Mouse (Mus musculus) MEL (cell line): ENCODE measurements around the gene Sardh.

ENCODE experiments used
- CTCF ChIP-seq, 3 experiments: IDR thresholded peaks in 2 of 3; conservative IDR thresholded peaks in 1 of 3; 2 replicates each; pipeline ENCODE4 v1.5.1; 2011 to 2012; ENCODE audit warnings: low read length in 3 of 3, low read depth in 2 of 3, mild to moderate bottlenecking in 2 of 3, improper control_type of control experiment in 1 of 3, inconsistent platforms in 1 of 3, mixed read lengths in 1 of 3, moderate library complexity in 1 of 3; ENCODE audit not compliant: control insufficient read depth in 1 of 3, insufficient read depth in 1 of 3, poor library complexity in 1 of 3, severe bottlenecking in 1 of 3
- EP300 ChIP-seq, 2 experiments: IDR thresholded peaks; 2 replicates each; pipeline ENCODE4 v1.6.1; 2011; ENCODE audit warnings: improper control_type of control experiment in 2 of 2, low read length in 2 of 2, low read depth in 1 of 2, mild to moderate bottlenecking in 1 of 2
- ETS1 ChIP-seq: IDR thresholded peaks from 2 replicates; pipeline ENCODE4 v1.6.1; 2012; ENCODE audit warnings: low read depth, mild to moderate bottlenecking, inconsistent platforms, low read length, improper control_type of control experiment, moderate library complexity
- GATA1 ChIP-seq: IDR thresholded peaks from 2 replicates; pipeline ENCODE4 v1.6.1; 2011; ENCODE audit warnings: low read depth, low read length, improper control_type of control experiment
- POLR2A ChIP-seq, 2 experiments: IDR thresholded peaks; 2 replicates each; pipeline ENCODE4 v1.6.1; 2011 to 2012; ENCODE audit warnings: low read length in 2 of 2, mild to moderate bottlenecking in 2 of 2, control low read depth in 1 of 2, improper control_type of control experiment in 1 of 2, low read depth in 1 of 2, moderate library complexity in 1 of 2; ENCODE audit not compliant: control insufficient read depth in 1 of 2, insufficient read depth in 1 of 2, poor library complexity in 1 of 2
- POLR2AphosphoS2 ChIP-seq: IDR thresholded peaks from 2 replicates; pipeline ENCODE4 v1.6.1; 2011; ENCODE audit warnings: low read length, improper control_type of control experiment
- SIN3A ChIP-seq: IDR thresholded peaks from 2 replicates; pipeline ENCODE4 v1.6.1; 2012; ENCODE audit warnings: low read length, improper control_type of control experiment, inconsistent platforms

- TF ChIP-seq CTCF (IDR thresholded peaks at IDR 0.05 in 2 of 3, conservative IDR thresholded peaks at IDR 0.05 in 1 of 3; ENCODE audit: control insufficient read depth in 1 of 3, insufficient read depth in 1 of 3, low read depth in 2 of 3, low read length in 3 of 3, poor library complexity in 1 of 3, severe bottlenecking in 1 of 3) (no peak), POLR2A (IDR thresholded peaks at IDR 0.05; ENCODE audit: control insufficient read depth in 1 of 2, insufficient read depth in 1 of 2, low read depth in 1 of 2, low read length in 2 of 2, poor library complexity in 1 of 2) (no peak), GATA1 (no peak), EP300 (IDR thresholded peaks at IDR 0.05; ENCODE audit: low read depth in 1 of 2, low read length in 2 of 2) (no peak), ETS1 (no peak), POLR2AphosphoS2 (no peak), SIN3A (no peak)
Measured at GRCm38 (mm10) chr2:27166074-27166473, 82.1 kb downstream of the Sardh start.
